Mouse (Mus musculus) heart, postnatal 0 days (tissue): ENCODE measurements around the gene Gm5128. TPM values are rescaled to one million over a fixed set of nuclear protein-coding genes. Genes with fewer than 3 reads are reported as not detected.
"Not testable (repeated sequence)": the region's sequence is repeated elsewhere in the genome, so short reads cannot be mapped to it uniquely, and the experiment has no call there.

Experiments used
- ATAC-seq: fragments of 200-750 bp; cut with Nextera tagmentation; 2 replicates; pipeline ENCODE4 v1.8.0; 2017; ENCODE audit warnings: low read depth, moderate number of reproducible peaks, moderate library complexity; ENCODE audit not compliant: insufficient read depth
- DNase-seq: peaks from one replicate; pipeline ENCODE4 v3.0.0-alpha.2; 2016; ENCODE audit warnings: low spot score
- H3K27ac ChIP-seq: fragments of 300-500 bp; sonication (generic); 2 replicates; pipeline ENCODE4 v1.5.1; 2014; ENCODE audit warnings: low read depth, mild to moderate bottlenecking
- H3K27me3 ChIP-seq: fragments of 300-500 bp; sonication (generic); 2 replicates; pipeline ENCODE4 v1.6.1; 2014; ENCODE audit warnings: low read length, mixed read lengths; ENCODE audit not compliant: control insufficient read depth, insufficient read depth
- H3K36me3 ChIP-seq: fragments of 300-500 bp; sonication (generic); replicated peaks from 2 replicates; pipeline ENCODE4 v1.6.1; 2014; ENCODE audit warnings: low read length, mixed read lengths; ENCODE audit not compliant: control insufficient read depth, insufficient read depth
- H3K4me1 ChIP-seq: fragments of 300-500 bp; sonication (generic); 2 replicates; pipeline ENCODE4 v1.6.1; 2014; ENCODE audit warnings: antibody characterized with exemption; ENCODE audit not compliant: control insufficient read depth, insufficient read depth
- H3K4me2 ChIP-seq: fragments of 300-500 bp; sonication (generic); 2 replicates; pipeline ENCODE4 v1.6.1; 2014; ENCODE audit warnings: low read depth, mild to moderate bottlenecking, low read length, moderate library complexity
- H3K4me3 ChIP-seq: fragments of 300-500 bp; sonication (generic); 2 replicates; pipeline ENCODE4 v1.5.1; 2014; ENCODE audit warnings: low read depth, low read length
- H3K9ac ChIP-seq: fragments of 300-500 bp; sonication (generic); replicated peaks from 2 replicates; pipeline ENCODE4 v1.6.1; 2014; ENCODE audit warnings: low read depth, low read length, mixed read lengths
- H3K9me3 ChIP-seq: fragments of 300-500 bp; sonication (generic); replicated peaks from 2 replicates; pipeline ENCODE4 v1.6.1; 2016; ENCODE audit warnings: low read length; ENCODE audit not compliant: control insufficient read depth
- WGBS: fragments of 180-500 bp; shearing (Covaris S2); extraction: QIAGEN DNeasy Blood & Tissue Kit; methylation state at CpG from one replicate; pipeline ENCODE4 v1.1.7; 2014; 5-methylcytosine and 5-hydroxymethylcytosine counted together
- polyA plus RNA-seq: library from polyadenylated mRNA; unstranded; fragments of >200 nt; fragmentation: Nextera tagmentation; extraction: Ambion mirVana; gene quantifications from 2 replicates; pipeline ENCODE4 v1.2.1, GENCODE M21; 2015
- total RNA-seq: library from RNA; depleted of rRNA; stranded (reverse); fragments of >200 nt; gene quantifications from 2 replicates; pipeline ENCODE4 v1.2.3, GENCODE M21; 2014; ENCODE audit warnings: low replicate concordance; rRNA removed

The Gm5128 gene
- total RNA-seq (not detected in 2 replicates), polyA plus RNA-seq (not detected in 2 replicates)

DNA sequence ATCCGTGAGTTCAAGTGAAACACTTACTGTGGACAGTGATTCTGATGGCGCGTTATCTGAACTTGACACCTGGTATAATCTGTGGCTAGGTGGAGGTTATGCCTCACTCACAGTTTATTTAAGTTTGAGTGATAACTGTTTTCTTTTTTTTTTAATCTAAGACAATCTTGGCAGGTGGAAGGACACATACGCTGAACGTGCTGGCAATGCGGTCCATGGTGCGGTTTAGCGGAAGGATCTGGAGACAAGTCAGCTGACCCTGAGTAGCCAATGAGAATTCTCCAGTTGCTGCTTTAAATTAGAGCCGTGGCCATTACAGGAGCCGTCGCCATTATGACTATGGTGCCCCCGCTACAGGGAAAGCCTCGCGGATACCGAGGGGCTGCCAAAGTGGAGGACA is at the start of gene Gm5128:
Gene Gm5128, plus strand, starts transcription at position 301 of the 400 bp plus-strand sequence.
- not testable (repeated sequence) for H3K9ac ChIP-seq, ATAC-seq, H3K27me3 ChIP-seq, DNase-seq, H3K27ac ChIP-seq, H3K4me1 ChIP-seq, H3K4me2 ChIP-seq, H3K4me3 ChIP-seq, H3K36me3 ChIP-seq, H3K9me3 ChIP-seq
- no CpG with 5 or more reads among the region's 15 CpGs for WGBS

- not testable (repeated sequence) for H3K4me3 ChIP-seq, H3K36me3 ChIP-seq, H3K9me3 ChIP-seq, H3K27ac ChIP-seq, H3K4me2 ChIP-seq, ATAC-seq, H3K9ac ChIP-seq, H3K4me1 ChIP-seq, H3K27me3 ChIP-seq, DNase-seq
- WGBS, result 36% methylated on average over 3 of the region's 6 CpGs
Measured at GRCm38 (mm10) chrX:135360685-135361084, 12.4 kb upstream of the Gm5128 start.

DNA sequence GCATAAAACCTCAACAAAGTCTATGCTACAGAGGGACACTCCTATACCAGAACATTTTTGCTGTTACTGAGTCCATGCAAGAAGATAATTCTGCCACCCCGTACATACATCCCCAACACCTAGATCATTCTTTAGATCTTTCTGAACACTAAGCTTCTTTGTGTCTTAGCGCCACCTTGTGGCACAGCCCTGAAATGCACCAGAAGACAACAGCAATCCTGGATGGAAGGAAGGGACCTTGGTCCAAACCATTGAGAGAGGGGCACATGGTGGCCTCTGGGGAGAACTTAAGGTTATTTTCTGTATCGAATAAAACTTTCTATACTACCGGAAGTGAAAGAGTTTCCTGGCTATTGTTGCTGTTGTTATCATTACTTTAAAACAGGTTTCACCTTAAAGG is 11.1 kb upstream of the Gm5128 start:
- H3K9ac ChIP-seq, H3K9me3 ChIP-seq, H3K27ac ChIP-seq, H3K4me3 ChIP-seq, DNase-seq, ATAC-seq, H3K36me3 ChIP-seq, H3K4me2 ChIP-seq, H3K27me3 ChIP-seq, H3K4me1 ChIP-seq: not testable (repeated sequence)
- WGBS, result no CpG with 5 or more reads among the region's 4 CpGs

DNA sequence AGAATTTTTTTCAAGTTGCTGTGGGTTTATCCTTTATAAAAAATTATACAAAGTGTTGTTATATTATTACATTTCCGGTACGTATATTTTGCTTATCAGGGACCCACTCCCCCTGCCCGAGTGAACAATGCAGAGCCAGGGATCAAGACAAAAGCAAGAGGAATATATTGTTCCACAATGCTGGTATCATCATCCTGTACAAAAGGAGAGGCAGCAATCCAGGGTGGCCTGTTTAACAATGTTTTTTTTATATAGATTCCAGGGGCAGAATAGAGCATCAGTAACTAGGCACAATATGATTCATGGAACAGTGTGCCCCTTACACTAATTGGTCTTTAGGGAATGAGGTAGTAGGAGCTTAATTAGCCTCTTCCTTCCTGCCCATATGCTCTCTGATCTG is 30.5 kb downstream of the Gm5128 start:
- WGBS, result no CpG with 5 or more reads among the region's 3 CpGs
- not testable (repeated sequence) for H3K4me1 ChIP-seq, H3K4me3 ChIP-seq, H3K36me3 ChIP-seq, H3K9me3 ChIP-seq, H3K27me3 ChIP-seq, H3K9ac ChIP-seq, DNase-seq, ATAC-seq, H3K4me2 ChIP-seq, H3K27ac ChIP-seq

- H3K27me3 ChIP-seq, H3K4me2 ChIP-seq, H3K4me1 ChIP-seq, H3K27ac ChIP-seq, DNase-seq, H3K9ac ChIP-seq, H3K9me3 ChIP-seq, H3K4me3 ChIP-seq, ATAC-seq, H3K36me3 ChIP-seq: not testable (repeated sequence)
- 35% methylated on average over 3 of the region's 7 CpGs for WGBS
Measured at GRCm38 (mm10) chrX:135421203-135421602, 48.1 kb downstream of the Gm5128 start.

GRCm38 (mm10) chrX:135421824-135422223 is 48.7 kb downstream of the Gm5128 start:
- H3K36me3 ChIP-seq, H3K27ac ChIP-seq, H3K9me3 ChIP-seq, H3K9ac ChIP-seq, ATAC-seq, H3K4me2 ChIP-seq, H3K27me3 ChIP-seq, DNase-seq, H3K4me1 ChIP-seq, H3K4me3 ChIP-seq: not testable (repeated sequence)

DNA sequence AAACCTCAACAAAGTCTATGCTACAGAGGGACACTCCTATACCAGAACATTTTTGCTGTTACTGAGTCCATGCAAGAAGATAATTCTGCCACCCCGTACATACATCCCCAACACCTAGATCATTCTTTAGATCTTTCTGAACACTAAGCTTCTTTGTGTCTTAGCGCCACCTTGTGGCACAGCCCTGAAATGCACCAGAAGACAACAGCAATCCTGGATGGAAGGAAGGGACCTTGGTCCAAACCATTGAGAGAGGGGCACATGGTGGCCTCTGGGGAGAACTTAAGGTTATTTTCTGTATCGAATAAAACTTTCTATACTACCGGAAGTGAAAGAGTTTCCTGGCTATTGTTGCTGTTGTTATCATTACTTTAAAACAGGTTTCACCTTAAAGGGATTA is 49.4 kb downstream of the Gm5128 start:
- not testable (repeated sequence) for H3K4me3 ChIP-seq, ATAC-seq, H3K9me3 ChIP-seq, H3K36me3 ChIP-seq, H3K4me1 ChIP-seq, H3K4me2 ChIP-seq, H3K9ac ChIP-seq, DNase-seq, H3K27ac ChIP-seq, H3K27me3 ChIP-seq
- WGBS, result no CpG with 5 or more reads among the region's 4 CpGs

Other genes starting within 250 kb of the Gm5128 start
- not detected in 2 replicates for gene Gm15023, start 195.7 kb upstream of the Gm5128 start, total RNA-seq
- gene Gm15023, start 195.7 kb upstream of the Gm5128 start, polyA plus RNA-seq, result not detected in 2 replicates
- gene Tceal6, start 162.6 kb upstream of the Gm5128 start, total RNA-seq, result not detected in 2 replicates
- gene Tceal6, start 162.6 kb upstream of the Gm5128 start, polyA plus RNA-seq, result 0.25 and 0.33 TPM in 2 replicates
- not detected in 2 replicates for gene Pramel3, start 71.0 kb upstream of the Gm5128 start, total RNA-seq
- not detected in 2 replicates for gene Pramel3, start 71.0 kb upstream of the Gm5128 start, polyA plus RNA-seq
- not detected in 2 replicates for gene Gm7903, start 60.6 kb downstream of the Gm5128 start, total RNA-seq
- not detected in 2 replicates for gene Gm7903, start 60.6 kb downstream of the Gm5128 start, polyA plus RNA-seq
- not detected in 2 replicates for gene AV320801, start 121.3 kb downstream of the Gm5128 start, total RNA-seq
- gene AV320801, start 121.3 kb downstream of the Gm5128 start, polyA plus RNA-seq, result not detected in 2 replicates
- gene Nxf7, start 225.5 kb downstream of the Gm5128 start, total RNA-seq, result 0.81 TPM in 1 of 2 replicates, not detected in the other
- gene Nxf7, start 225.5 kb downstream of the Gm5128 start, polyA plus RNA-seq, result 0.16 and 0.18 TPM in 2 replicates